Mouse (Mus musculus) liver, adult 2 months (tissue): ENCODE measurements around the gene Nanos2. TPM values are rescaled to one million over a fixed set of nuclear protein-coding genes. Genes with fewer than 3 reads are reported as not detected.
A peak's percentile ranks its signal among the peaks of the same experiment; 100 is the strongest.

Experiments
- DNase-seq: peaks from one replicate; pipeline ENCODE4 v3.0.0-alpha.2; 2011; ENCODE audit warnings: low read depth, low spot score; ENCODE audit errors: extremely low read depth
- H3K27ac ChIP-seq: fragments of 200-500 bp; replicated peaks from 2 replicates; pipeline ENCODE4 v1.5.1; 2012; ENCODE audit warnings: low read depth, mild to moderate bottlenecking, control low read depth, inconsistent platforms, low read length; ENCODE audit not compliant: insufficient read depth
- H3K27me3 ChIP-seq: fragments of 200-500 bp; 2 replicates; pipeline ENCODE4 v1.6.1; 2012; ENCODE audit warnings: mild to moderate bottlenecking, moderate library complexity, low read length, inconsistent platforms; ENCODE audit not compliant: control insufficient read depth, insufficient read depth
- H3K36me3 ChIP-seq: fragments of 200-500 bp; 2 replicates; pipeline ENCODE4 v1.6.1; 2012; ENCODE audit warnings: low read length, inconsistent platforms; ENCODE audit not compliant: control insufficient read depth, insufficient read depth
- H3K4me1 ChIP-seq: fragments of 200-500 bp; 2 replicates; pipeline ENCODE4 v1.6.1; 2011; ENCODE audit warnings: low read length; ENCODE audit not compliant: control insufficient read depth, insufficient read depth
- H3K4me3 ChIP-seq: fragments of 200-500 bp; 2 replicates; pipeline ENCODE4 v1.5.1; 2011; ENCODE audit warnings: low read depth, mild to moderate bottlenecking, control low read depth, low read length, moderate library complexity; ENCODE audit not compliant: insufficient read depth
- H3K79me2 ChIP-seq: fragments of 200-500 bp; 2 replicates; pipeline ENCODE4 v1.6.1; 2012; ENCODE audit warnings: inconsistent platforms, mild to moderate bottlenecking, low read length, moderate library complexity; ENCODE audit not compliant: control insufficient read depth, insufficient read depth
- H3K9ac ChIP-seq: fragments of 200-500 bp; 2 replicates; pipeline ENCODE4 v1.6.1; 2012; ENCODE audit warnings: low read depth, mild to moderate bottlenecking, control low read depth, inconsistent platforms, low read length
- CTCF ChIP-seq: fragments of 200-500 bp; IDR thresholded peaks from 2 replicates; pipeline ENCODE4 v1.5.1; 2011; ENCODE audit warnings: low read depth, low read length, control low read depth
- POLR2A ChIP-seq: fragments of 200-500 bp; IDR thresholded peaks from 2 replicates; pipeline ENCODE4 v1.6.1; 2011; ENCODE audit warnings: low read length, control low read depth; ENCODE audit not compliant: insufficient read depth; ENCODE audit errors: extremely low read depth
- WGBS: fragments of 180-500 bp; shearing (Covaris S2); methylation state at CpG from one replicate; pipeline ENCODE4 v1.1.7; 2018; 5-methylcytosine and 5-hydroxymethylcytosine counted together
- polyA plus RNA-seq: library from polyadenylated mRNA; depleted of rRNA; stranded (reverse); fragments of >200 nt; gene quantifications from 2 replicates; pipeline ENCODE4 v1.2.3, GENCODE M21; 2012; rRNA removed
- total RNA-seq: library from RNA; depleted of rRNA; stranded (reverse); fragments of >200 nt; gene quantifications from 2 replicates; pipeline ENCODE4 v1.2.3, GENCODE M21; 2014; rRNA removed

Nanos2 gene
- total RNA-seq, result not detected in 2 replicates
- polyA plus RNA-seq, result not detected in 2 replicates

DNA sequence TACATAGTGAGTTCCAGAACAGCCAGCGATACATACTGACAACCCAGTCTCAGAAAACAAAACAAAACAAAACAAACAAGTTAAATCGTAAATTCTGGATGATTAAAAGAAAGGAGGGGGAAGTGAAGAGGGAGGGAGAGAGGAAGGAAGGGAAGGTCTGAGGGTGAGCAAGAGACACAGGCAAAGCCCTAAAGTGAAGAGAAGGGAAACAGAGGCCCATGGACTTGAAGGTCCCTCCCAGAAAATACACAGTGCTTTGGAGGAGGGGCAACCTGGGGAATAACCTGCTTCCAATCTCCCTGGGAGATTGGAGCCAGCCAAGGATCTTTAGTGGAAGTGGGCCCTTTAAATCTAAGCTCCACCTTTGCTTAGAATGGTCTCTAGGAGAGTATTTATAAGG lies at the start of gene Nanos2:
TSS of gene Nanos2 (plus strand) at position 301 of the 400 bp plus-strand sequence.
- no peak for TF ChIP-seq POLR2A
- no peak for TF ChIP-seq CTCF
- Histone ChIP-seq H3K27ac (no peak within 1 kb of the TSS), H3K27me3 (no peaks in the 10 kb centered on the region), H3K79me2 (no peaks in the 10 kb centered on the region), H3K4me1 (peaks cover 3% of the 10 kb centered on the region), H3K9ac (no peak within 1 kb of the TSS), H3K4me3 (no peak within 1 kb of the TSS), H3K36me3 (no peaks in the 10 kb centered on the region)
- DNase-seq, result no peak
- 45% methylated on average over 2 of the region's 2 CpGs for whole genome bisulfite sequencing

DNA sequence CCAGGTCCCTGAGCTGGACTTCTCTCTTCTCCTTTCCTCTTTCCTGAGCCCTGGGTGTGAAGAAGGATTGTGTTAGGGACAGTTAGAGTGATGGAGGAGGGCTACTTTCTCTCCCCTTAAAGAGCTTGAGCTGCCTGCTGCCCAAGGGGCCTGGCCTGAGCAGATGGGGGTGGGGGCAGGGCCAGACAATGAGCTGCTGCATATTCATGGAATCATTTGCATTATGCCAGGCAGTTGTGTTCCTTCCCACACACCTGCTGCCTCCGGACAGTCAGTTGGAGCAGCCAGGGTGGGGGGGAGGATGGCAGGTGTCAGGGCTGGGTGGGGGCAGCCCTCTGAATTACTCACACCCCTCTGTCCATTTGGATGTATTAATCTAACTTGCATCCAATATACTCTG lies 44.8 kb upstream of the Nanos2 start:
- Histone ChIP-seq H3K27me3 (peaks cover 5% of the 10 kb centered on the region; the same call in 1 of the 2 replicates), H3K36me3 (no peaks in the 10 kb centered on the region), H3K79me2 (no peaks in the 10 kb centered on the region), H3K4me1 (no peaks in the 10 kb centered on the region), H3K27ac (no peak overlapping the region), H3K9ac (no peak overlapping the region), H3K4me3 (no peak overlapping the region)
- 33% methylated on average over 1 of the region's 1 CpGs for WGBS
- TF ChIP-seq POLR2A, result no peak
- no peak for TF ChIP-seq CTCF
- no peak for DNase-seq

DNA sequence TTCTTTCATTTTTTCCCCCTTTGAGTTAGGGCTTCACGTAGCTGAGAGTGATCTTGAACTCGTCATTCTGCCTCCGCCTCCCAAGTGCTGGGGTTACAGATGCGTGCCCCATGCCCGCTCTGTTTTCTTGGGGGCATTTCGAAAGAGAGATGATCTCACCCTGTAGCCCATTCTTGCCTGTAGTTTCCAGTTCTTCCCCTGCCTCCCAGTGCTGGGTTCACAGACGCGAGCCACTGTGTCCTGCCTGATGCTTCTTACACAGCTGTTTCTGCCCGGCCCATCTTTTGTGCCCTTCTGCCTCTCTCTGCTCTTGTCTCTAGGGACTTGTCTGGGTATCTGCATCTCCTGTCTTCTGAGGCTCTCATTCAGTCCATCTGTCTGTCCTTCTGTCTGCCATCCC lies 44.4 kb upstream of the Nanos2 start:
- Histone ChIP-seq H3K36me3 (no peaks in the 10 kb centered on the region), H3K4me3 (no peak overlapping the region), H3K9ac (no peak overlapping the region), H3K4me1 (no peaks in the 10 kb centered on the region), H3K27ac (no peak overlapping the region), H3K27me3 (peaks cover 5% of the 10 kb centered on the region; the same call in 1 of the 2 replicates), H3K79me2 (no peaks in the 10 kb centered on the region)
- no peak for DNase-seq
- TF ChIP-seq POLR2A (no peak), CTCF (no peak)
- 60% methylated on average over 9 of the region's 9 CpGs for WGBS

DNA sequence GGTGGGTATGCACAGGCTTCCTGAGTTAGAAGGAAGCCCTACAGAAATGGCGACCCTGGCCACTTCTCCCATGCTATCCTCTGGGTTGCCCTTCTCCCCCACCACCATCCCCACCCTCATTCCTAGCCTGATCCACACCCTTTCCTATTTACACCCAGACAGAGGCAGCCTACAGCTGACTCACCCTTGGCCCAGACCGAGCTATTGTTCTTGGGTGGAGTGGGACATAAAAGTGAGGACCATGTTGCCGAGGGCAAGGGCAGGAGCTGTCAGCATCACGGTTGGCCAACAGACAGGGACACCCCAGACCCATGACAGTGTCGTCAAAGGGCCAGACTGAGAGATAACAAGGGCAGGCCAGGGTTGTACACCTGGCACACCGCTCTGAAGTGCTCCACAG lies 39.0 kb upstream of the Nanos2 start:
- no peak for DNase-seq
- Histone ChIP-seq H3K79me2 (no peaks in the 10 kb centered on the region), H3K4me1 (no peaks in the 10 kb centered on the region), H3K4me3 (no peak overlapping the region), H3K27me3 (peaks cover 2% of the 10 kb centered on the region; the same call in 1 of the 2 replicates), H3K27ac (peak overlapping the region; percentile 59), H3K9ac (no peak overlapping the region), H3K36me3 (no peaks in the 10 kb centered on the region)
- TF ChIP-seq POLR2A (no peak), CTCF (no peak)
- 64% methylated on average over 6 of the region's 6 CpGs for WGBS

DNA sequence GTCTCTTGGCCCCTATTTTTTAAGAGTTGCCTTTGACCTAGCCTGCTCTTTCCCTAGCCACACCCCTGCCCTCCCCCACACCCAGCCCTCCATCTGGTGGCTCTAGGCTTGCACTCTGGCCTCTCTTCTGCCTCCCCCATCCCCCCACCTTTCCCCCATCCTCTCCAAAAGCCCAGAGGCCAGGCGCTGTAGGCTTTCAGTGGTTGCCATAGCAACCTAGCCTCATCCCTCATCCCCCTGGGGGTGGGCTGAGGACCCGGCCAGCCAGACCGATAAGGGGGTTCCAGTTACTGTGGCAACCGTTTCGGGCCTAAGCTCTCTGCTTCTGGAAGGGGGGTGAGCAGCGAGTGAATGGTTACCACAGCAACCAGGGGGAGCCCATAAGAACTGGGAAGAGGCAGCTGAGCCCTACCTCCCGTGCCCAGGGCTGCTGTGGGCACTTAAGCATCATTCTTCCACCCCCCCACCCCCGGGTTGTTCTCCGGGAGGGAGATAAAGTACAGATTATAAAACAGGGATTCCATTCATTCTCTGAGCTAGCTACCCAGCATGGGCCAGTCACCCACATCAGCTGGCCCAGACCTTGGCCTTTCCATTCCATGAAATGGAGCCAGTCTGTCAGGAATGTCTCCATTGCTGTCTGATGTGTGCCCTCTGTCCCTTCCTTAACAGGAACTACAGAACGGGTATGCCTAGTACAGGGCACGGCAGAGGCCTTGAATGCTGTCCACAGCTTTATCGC lies 37.2 kb upstream of the Nanos2 start:
- no peaks in the 10 kb centered on the region for H3K27me3 ChIP-seq
- 46% methylated on average over 12 of the region's 12 CpGs for WGBS
- H3K4me3 ChIP-seq, result no peak overlapping the region

More for the DNA sequence above, 37.2 kb upstream of the Nanos2 start:
- no peak for DNase-seq
- Histone ChIP-seq H3K9ac (no peak overlapping the region), H3K36me3 (no peaks in the 10 kb centered on the region), H3K79me2 (no peaks in the 10 kb centered on the region), H3K27ac (no peak overlapping the region), H3K4me1 (no peaks in the 10 kb centered on the region)
- TF ChIP-seq CTCF (no peak), POLR2A (no peak)
